Mouse (Mus musculus) cerebellum, adult 11 months (tissue): ENCODE measurements around the gene Lif.
A peak's percentile ranks its signal among the peaks of the same experiment; 100 is the strongest.

Experiments used
- DNase-seq: peaks from one replicate; pipeline ENCODE4 v3.0.0; 2022

Lif gene

DNA sequence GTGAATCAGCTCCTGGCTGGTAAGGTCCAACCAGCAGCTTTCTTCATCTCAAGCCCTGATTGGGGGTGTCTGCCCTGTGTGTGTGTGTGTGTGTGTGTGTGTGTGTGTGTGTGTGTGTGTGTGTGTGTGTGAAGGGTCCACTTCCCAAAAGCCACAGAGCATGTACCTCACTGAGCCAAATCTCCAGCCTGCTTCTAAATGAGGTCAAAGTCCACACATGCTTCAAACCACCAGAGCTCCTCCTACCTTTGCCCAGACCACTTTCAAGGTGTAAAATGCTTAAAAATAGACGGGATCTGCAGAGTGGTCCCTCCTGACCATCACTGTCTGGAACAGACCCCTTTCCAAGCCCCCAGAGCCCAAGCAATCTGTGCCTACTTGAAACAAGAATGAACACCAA lies 5.9 kb downstream of the Lif start:
- DNase-seq: no peak

DNA sequence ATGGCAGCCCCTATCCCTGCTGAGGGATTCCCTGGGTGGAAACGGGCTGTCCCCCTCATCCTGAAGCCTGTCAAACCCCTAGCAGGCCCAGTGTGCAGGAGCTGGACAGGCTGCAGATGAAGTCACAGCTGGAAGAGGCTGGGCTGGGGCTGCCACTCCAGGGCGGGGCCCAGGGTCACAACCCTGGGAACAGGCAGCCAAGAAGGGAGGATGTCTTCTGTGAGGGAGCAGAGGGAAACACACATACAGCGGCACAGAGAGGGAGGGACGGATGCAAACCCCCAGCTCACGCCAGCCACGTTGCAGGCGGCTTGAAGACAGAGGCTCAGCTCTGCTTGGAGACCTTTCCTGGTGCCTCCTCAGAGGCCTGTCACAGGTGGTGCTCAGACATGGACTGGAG lies 6.7 kb downstream of the Lif start:
- DNase-seq: no peak

GRCm38 (mm10) chr11:4266271-4267201 lies 9.2 kb downstream of the Lif start:
- peak; percentile 20 for DNase-seq

GRCm38 (mm10) chr11:4267202-4267578 lies 9.8 kb downstream of the Lif start:
- DNase-seq: no peak

GRCm38 (mm10) chr11:4268500-4268899 lies 11.1 kb downstream of the Lif start:
- DNase-seq: no peak

DNA sequence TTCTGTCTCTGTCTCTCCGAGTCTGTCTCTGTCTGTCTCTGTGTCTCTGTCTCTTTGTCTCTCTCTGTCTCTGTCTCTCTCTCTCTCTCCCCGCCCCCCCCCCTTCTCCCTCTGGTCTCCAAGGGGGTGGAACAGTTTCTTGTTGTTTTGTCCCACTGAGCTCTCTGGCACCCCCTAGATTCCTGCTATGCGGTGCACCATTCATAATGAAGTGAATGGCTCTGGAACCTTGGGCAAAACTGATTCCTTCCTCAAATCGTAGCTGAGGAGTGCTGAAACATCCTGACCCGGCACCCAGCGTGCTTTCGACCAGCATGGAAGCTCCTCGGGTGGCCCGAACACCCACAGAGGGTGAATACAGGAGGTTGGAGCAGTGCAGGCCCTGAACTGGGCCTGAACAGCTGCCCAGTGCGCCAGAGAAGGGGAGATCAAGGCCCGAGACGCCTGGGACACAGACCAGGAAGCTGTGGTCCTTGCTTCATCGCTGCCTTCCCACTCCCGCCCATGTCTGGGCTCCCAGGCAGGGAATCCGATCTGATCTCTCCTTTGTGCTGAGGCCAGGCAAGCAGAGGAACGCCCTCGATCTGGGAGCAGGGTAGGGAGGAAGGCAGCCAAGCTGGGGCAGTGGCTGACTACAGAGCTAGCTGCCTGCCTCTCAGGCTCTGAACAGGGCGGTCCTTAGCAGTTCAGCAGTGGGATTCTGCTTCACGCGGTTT lies 13.5 kb downstream of the Lif start:
- DNase-seq: no peak

- no peak for DNase-seq
These were observed 14.2 kb downstream of the Lif start for GRCm38 (mm10) chr11:4271544-4271943.

DNA sequence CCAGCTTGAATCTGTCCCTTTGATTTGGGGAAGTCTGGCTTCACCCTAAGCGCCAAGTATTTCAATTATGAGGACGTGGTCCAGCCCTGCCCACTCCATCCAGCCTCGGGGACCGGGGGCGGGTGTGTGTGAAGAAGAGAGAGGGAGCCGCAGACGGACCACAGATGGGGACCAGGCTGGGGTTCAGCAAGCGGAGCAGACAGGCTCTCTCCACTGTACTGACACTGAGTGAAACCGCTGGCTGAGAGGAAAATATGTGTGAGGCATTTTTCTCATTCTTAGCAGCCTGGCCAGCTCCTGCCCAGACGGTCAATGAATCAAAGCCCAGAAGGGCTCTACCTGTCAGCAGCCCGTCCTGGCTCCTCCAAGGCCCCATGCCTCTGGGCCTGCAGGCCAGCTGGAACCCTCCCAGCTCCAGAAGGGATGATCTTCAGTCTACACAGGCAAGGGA lies 19.1 kb downstream of the Lif start:
- DNase-seq: no peak

DNA sequence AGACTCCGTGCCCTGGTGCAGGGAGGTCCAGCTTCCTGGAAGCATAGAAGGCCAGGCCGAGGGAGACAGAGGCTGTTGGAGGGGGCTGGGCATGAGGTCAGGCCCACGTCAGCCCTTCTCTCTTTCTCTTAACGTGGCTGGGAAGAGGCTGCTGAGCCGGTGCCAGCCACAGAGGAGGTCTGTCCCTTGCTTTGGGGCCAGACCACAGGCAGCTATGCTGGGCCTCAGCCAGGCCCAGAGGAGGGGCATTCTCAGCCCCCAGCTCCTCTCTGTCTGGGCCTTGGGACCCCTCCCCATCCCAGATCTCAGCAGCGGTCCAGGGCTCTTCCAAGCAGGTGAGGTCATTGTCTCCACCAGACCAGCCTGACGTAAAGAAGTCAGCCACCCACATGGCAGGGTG lies 22.6 kb downstream of the Lif start:
- DNase-seq: no peak

GRCm38 (mm10) chr11:4281852-4282251 lies 24.5 kb downstream of the Lif start:
- DNase-seq: no peak

- no peak for DNase-seq
These were observed 26.3 kb downstream of the Lif start for GRCm38 (mm10) chr11:4283627-4284026.

GRCm38 (mm10) chr11:4289280-4289679 lies 31.9 kb downstream of the Lif start:
- no peak for DNase-seq

DNA sequence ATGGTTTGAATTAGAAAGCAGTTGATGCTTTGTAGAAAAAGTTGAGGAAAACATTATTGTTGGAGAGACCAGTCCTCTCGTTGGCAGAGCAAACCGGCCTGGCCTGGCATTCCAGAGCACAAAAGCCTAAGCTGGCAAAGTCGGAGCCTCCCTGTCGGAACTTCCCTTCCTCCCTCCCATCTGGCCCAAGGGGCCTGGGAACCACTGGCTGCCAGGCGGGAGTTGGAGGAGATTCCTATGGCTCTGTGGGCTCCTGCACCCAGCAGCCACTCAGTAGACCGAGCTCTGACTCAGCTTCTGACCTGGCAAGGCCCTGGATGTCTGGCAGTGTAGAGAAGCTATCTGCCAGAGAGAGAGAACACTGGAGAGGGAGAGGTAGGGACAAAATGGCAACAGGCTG lies 34.3 kb downstream of the Lif start:
- DNase-seq: peak; percentile 19

GRCm38 (mm10) chr11:4292224-4292887 lies 35.0 kb downstream of the Lif start:
- no peak for DNase-seq

GRCm38 (mm10) chr11:4292888-4293247 lies 35.5 kb downstream of the Lif start:
- no peak for DNase-seq

- no peak for DNase-seq
These were observed 36.1 kb downstream of the Lif start for GRCm38 (mm10) chr11:4293481-4293880.

GRCm38 (mm10) chr11:4294047-4294446 lies 36.7 kb downstream of the Lif start:
- no peak for DNase-seq

DNA sequence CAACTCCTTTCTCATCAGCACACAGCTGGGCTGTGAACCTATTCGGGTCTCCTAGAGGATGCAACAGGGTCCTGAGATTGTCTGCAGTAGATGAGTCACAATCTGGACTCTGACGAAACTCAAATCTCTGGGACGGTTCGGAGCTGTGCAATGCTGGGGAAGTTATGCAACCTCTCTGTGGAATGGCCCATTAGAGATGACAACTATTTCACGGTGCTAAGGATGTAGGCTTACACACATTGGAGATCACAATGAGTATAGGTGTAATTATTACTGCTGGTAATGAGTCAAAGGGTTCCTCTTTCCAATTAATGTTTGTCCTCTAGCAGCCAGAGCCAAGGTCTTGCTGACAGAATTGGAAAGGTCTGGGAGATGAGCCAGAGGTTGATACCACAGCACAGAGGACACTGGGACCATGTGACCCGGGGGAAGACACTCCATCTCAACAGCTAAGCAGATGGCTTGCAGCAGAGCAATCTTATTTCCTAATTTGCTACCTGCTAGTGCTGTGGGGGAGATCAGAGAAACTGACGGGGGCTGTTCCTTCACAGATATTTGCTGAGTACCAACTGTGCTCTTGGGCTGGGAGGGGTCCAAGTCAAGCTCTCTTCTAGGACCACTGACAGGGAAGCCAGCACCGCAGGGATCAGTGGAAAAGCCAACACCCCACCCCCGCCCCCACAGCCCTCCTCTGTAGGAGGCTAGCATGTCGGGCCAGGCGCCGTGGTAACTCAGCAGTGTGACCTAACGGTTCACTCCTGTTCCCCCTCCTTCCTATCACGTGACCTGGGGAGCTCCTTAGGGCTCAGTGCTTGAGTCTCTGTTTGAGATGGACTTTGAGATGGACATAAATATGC lies 37.4 kb downstream of the Lif start:
- peak; percentile 18 for DNase-seq

DNA sequence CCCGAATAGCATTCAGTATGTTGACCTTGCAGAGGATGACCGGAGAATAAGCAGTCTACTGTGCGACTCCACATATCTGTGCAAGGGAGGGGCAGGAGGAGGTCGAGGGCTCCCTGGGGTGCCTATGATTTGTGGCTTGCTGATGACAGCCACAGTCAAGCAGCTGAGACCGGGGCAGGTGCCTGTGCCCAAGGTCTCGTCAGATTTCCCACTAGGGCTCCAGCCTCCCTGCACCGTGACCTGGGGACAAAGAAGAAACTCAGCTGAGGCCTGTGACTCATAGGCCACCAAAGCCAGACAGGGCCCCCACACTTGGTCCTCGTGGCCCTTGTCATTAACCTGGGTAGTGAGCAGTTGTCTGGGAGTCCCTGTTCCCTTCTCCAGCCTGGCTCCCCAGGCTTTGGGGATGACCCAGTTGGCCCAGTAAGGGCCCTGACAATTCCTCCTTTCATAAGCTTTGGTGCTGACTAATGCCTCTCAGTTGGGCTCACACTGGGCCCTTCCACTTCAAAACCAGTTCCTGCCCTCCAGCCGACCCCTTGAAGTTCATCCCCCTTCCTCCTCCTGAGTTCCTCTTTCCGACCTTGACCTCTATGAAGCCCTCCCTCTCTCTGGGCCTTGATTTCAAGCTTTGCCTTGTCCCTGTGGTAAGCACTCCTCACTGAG lies 39.4 kb downstream of the Lif start:
- no peak for DNase-seq

- DNase-seq: no peak
These were observed 40.4 kb downstream of the Lif start for GRCm38 (mm10) chr11:4297753-4298152.

DNA sequence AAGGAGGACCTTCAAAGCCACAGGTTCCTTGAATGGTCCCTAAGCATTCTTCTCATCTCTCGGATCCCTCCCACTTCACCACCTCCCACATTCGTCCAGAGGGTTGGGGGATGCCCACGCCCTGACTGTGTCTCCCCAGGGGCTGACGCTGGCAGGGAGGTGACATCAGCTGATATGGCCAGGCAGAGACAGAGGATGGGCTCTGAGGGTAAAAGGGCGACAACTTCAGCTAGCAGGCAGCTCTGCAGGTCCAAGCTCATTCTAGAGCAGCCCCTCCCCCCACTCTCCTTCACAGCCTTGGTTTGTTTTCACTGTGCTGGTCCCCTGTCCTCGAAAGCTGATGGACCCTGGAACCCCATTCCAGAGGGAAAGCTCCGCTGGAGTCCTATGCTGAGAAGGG lies 41.3 kb downstream of the Lif start:
- DNase-seq: no peak

GRCm38 (mm10) chr11:4299191-4299590 lies 41.8 kb downstream of the Lif start:
- no peak for DNase-seq
